Mouse (Mus musculus) kidney, postnatal 0 days (tissue): ENCODE measurements at regions not wholly inside any gene's neighbourhood (a gene's known extent, or its start where the extent isn't known, plus 50 kb on each side); places are given as distances from the start of the nearest gene placed in this dataset.

Experiments used
- ATAC-seq: fragments of 200-750 bp; cut with Nextera tagmentation; replicated peaks from 2 replicates; pipeline ENCODE4 v1.8.0; 2017; ENCODE audit warnings: low read depth, moderate number of reproducible peaks, moderate TSS enrichment, moderate library complexity; ENCODE audit not compliant: low FRiP score
- DNase-seq: peaks from one replicate; pipeline ENCODE4 v3.0.0-alpha.2; 2016; ENCODE audit warnings: low spot score
- H3K27ac ChIP-seq: fragments of 300-500 bp; sonication (generic); 2 replicates; pipeline ENCODE4 v1.5.1; 2014; ENCODE audit warnings: mild to moderate bottlenecking
- H3K27me3 ChIP-seq: fragments of 300-500 bp; sonication (generic); 2 replicates; pipeline ENCODE4 v1.6.1; 2014; ENCODE audit warnings: low read length, mixed read lengths; ENCODE audit not compliant: insufficient read depth
- H3K36me3 ChIP-seq: fragments of 300-500 bp; sonication (generic); 2 replicates; pipeline ENCODE4 v1.6.1; 2014; ENCODE audit warnings: low read length, mixed read lengths; ENCODE audit not compliant: insufficient read depth
- H3K4me1 ChIP-seq: fragments of 300-500 bp; sonication (generic); replicated peaks from 2 replicates; pipeline ENCODE4 v1.6.1; 2014; ENCODE audit warnings: antibody characterized with exemption, low read length, mixed read lengths; ENCODE audit not compliant: insufficient read depth
- H3K4me2 ChIP-seq: fragments of 300-500 bp; sonication (generic); 2 replicates; pipeline ENCODE4 v1.6.1; 2014; ENCODE audit warnings: mild to moderate bottlenecking, low read length, moderate library complexity, mixed read lengths
- H3K4me3 ChIP-seq: fragments of 300-500 bp; sonication (generic); replicated peaks from 2 replicates; pipeline ENCODE4 v1.5.1; 2014; ENCODE audit warnings: low read depth, low read length
- H3K9ac ChIP-seq: fragments of 300-500 bp; sonication (generic); 2 replicates; pipeline ENCODE4 v1.6.1; 2014; ENCODE audit warnings: low read depth, low read length
- H3K9me3 ChIP-seq: fragments of 300-500 bp; sonication (generic); replicated peaks from 2 replicates; pipeline ENCODE4 v1.6.1; 2016; ENCODE audit warnings: low read length, inconsistent platforms, mixed read lengths
- CTCF ChIP-seq: IDR thresholded peaks from 2 replicates; pipeline ENCODE4 v1.5.1; 2016; ENCODE audit warnings: antibody characterized with exemption, low read depth, mild to moderate bottlenecking, moderate library complexity
- WGBS: fragments of 180-500 bp; shearing (Covaris S2); extraction: QIAGEN DNeasy Blood & Tissue Kit; methylation state at CpG from one replicate; pipeline ENCODE4 v1.1.7; 2014; 5-methylcytosine and 5-hydroxymethylcytosine counted together

- no peaks in the 10 kb centered on the region for H3K9me3 ChIP-seq
- no peaks in the 10 kb centered on the region for H3K27me3 ChIP-seq
- no peaks in the 10 kb centered on the region for H3K36me3 ChIP-seq
- no peak overlapping the region for H3K9ac ChIP-seq
- H3K4me3 ChIP-seq = no peak overlapping the region
- no peak overlapping the region for H3K4me2 ChIP-seq
- ATAC-seq = no peak
- no peaks in the 10 kb centered on the region for H3K4me1 ChIP-seq
- H3K27ac ChIP-seq = no peak overlapping the region
- no peak for TF ChIP-seq CTCF
- WGBS = 76% methylated on average over 1 of the region's 1 CpGs
- DNase-seq = no peak
Measured at GRCm38 (mm10) chr19:54605346-54605745, 521.7 kb downstream of the Gpam start.

GRCm38 (mm10) chr19:54616924-54617323 is 510.1 kb downstream of the Gpam start:
- H3K27me3 ChIP-seq = no peaks in the 10 kb centered on the region
- no peaks in the 10 kb centered on the region for H3K9me3 ChIP-seq
- no peaks in the 10 kb centered on the region for H3K36me3 ChIP-seq
- no peak overlapping the region for H3K27ac ChIP-seq
- H3K4me1 ChIP-seq = 0 out of 2 replicates have a peak, but pooled peaks cover 6% of the 10 kb centered on the region
- 23% methylated on average over 4 of the region's 4 CpGs for WGBS
- no peak for TF ChIP-seq CTCF
- peak; percentile 43; the same call in 1 of the 2 replicates for ATAC-seq
- DNase-seq = peak; percentile 59
- no peak overlapping the region for H3K4me3 ChIP-seq
- H3K4me2 ChIP-seq = no peak overlapping the region
- no peak overlapping the region for H3K9ac ChIP-seq
